Mouse (Mus musculus): ENCODE results near the gene Pabpc4l.
"Not testable (repeated sequence)": the region's sequence is repeated elsewhere in the genome, so short reads cannot be mapped to it uniquely, and the experiment has no call there.

Gene Pabpc4l

DNA sequence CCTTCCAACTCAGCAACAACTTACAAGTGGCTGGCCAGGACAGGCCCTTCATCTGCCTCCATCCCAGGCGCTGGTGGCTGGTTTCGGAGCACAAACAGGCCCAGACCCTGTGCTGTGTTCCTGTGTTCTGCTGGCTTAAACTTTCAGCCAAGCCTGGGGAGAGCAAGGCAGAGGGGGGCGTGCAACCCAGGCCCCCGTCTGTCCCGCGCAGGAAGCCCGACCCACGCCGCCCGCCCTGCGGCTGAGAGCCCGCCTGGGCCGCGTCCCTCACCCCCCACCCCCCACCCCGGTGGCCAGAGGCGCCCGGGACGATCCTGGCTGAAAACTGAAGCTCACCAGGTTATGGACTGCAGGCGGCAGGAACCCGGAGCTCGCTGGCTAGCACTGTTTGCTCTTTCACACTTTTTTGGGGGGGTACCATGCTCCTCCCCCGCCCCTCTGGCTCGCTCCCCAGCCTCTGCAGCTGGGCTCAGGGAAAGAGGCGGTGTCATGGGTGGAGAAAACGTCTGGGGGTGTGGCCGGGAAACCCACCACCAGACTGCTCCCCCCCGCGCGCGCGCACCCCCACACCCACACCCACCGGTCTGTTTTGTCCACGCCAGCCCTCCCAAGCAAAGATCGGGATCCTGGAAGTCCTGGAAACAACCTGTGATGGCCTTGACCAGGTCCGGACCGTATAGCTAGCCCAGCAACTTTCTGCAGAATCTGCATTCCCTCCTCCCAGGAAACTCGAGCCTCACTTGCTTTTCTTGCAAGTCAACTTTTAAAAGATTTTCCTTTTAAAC is at the start of gene Pabpc4l:
Pabpc4l (minus strand) TSS at position 739 of the 785 bp plus-strand sequence.
- DNase-seq (ENCODE audit: low spot score in 2 of 2) = peak in 1 of 2 experiments; percentile 4

DNA sequence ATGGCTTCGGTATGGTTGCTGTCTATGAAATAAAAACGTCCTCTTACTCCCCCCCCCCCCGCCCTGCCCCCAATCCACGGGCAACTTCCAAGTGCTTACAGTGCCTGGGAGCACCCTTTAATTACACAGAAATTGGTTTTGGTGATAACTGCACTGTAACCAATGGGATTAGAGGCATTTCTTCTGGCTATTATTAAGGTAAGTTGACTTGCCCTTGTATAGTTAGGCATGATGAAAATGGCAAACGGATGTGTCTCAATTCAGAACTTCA is 42.9 kb upstream of the Pabpc4l start:
- DNase-seq (ENCODE audit: low spot score in 2 of 2) = no peak

DNA sequence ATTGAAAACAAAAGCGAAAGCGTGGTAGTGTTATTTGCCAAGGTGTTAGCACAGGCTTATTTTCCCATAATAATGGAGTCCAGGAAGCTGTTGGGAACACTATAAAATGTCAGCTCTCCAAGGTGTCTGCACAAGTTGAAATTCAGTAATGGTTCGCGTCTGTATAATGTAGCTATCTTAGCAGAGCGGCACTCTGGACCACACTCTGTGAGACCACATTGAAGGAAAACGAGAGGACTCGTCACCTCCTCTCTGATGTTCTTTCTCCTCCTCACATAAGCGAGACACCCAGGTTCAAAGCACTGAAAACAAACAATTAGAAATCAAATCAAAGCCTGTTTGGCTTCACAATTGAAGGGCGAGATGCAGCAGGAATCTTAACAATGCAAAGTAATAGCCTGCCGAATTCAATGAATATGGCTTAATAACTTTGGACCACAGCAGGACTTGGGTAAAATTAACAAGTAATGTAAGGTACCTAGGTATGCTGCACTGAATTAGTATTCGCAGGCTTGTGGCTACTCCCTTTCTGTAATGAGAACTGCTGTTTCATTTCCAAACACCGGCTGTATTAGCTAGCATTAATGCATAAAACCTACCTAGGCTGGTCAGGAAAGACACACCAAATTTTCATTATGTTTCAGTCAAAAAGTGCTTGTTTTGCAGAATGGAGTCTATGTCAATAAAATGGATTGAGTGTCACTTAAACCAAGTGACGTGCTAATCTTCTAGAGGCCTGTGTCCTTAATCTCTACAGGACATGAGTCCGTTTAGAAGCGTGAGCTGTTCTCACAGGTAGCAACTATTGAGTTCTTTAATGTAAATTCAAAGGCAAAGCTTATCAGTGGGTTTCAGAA is 42.3 kb upstream of the Pabpc4l start:
- no peak for DNase-seq (ENCODE audit: low spot score in 2 of 2)

DNA sequence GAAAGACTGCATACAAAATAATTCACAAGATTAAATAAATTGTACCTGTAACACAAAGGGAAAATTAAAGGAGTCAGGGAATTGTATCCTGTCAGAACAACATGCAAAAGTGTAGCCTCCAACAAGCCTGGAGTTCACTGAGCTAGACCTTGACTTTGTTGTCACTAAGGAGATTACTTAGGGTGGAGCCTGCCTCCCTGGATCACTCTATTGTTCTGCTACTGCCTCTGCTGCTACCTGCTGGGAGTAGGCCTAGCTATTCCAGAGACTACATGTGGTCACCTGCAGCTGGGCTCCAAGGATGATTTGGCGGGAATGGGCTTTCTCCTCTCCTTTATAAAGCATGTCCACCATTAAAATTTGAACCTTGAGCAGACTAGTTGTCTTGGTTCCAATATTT is 38.1 kb upstream of the Pabpc4l start:
- DNase-seq (ENCODE audit: low spot score in 2 of 2) = not testable (repeated sequence)

DNA sequence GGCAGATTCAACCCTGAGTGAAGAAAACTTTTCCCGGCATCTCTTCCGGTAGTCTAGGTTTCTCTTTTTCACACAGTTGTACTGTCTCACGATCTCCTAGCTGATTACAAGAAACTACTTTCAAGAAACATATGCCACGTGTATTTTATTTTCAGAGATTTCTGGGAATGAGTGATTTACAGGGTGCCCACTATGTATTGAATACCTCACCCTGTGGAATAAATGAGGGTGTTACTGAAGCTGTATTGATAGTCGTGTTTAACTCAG is 180 bp upstream of the Pabpc4l start:
- DNase-seq (ENCODE audit: low spot score in 2 of 2) = no peak

DNA sequence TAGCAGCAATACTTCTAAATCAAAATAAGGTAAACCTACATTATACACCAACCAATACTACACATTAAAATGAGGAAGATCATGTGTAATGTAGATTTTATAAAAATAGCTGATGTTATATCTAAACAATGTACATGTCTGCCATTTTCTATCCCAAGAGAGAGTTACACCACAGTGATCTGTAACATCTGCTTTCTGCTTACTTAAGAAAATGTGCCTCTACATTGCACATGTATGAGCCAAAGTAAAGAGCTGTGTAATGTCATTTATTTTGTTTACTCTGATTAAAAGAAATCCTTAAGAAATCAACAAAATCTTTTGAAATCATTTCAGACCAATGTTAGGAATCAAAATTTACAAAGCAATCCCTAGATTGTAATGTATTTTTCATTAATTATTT is 16.6 kb downstream of the Pabpc4l start:
- no peak for DNase-seq (ENCODE audit: low spot score in 2 of 2)

Data from right cerebral cortex, adult 2 months (tissue).